Mouse (Mus musculus): Measurements from ENCODE around the gene Ephb1. TPM values are rescaled to one million over a fixed set of nuclear protein-coding genes. Genes with fewer than 3 reads are reported as not detected.

The Ephb1 gene
- polyA plus RNA-seq, 1 experiment from 2014 or later = 0.87 TPM

GRCm38 (mm10) chr9:101990032-101990431 lies 364.5 kb downstream of the Ephb1 start:
- Histone ChIP-seq H3K4me1 (ENCODE audit: insufficient read depth, low read depth, low read length) (no peaks in the 10 kb centered on the region), H3K9ac (replicated peaks; ENCODE audit: low read depth) (no peak overlapping the region), H3K4me3 (ENCODE audit: low read depth, low read length) (no peak overlapping the region), H3K4me2 (replicated peaks; ENCODE audit: low read depth, low read length) (no peak overlapping the region), H3K27me3 (replicated peaks; ENCODE audit: insufficient read depth, low read length) (no peaks in the 10 kb centered on the region), H3K9me3 (ENCODE audit: low read length) (no peaks in the 10 kb centered on the region), H3K27ac (ENCODE audit: low read length) (no peak overlapping the region), H3K36me3 (ENCODE audit: insufficient read depth, low read length) (no peaks in the 10 kb centered on the region)
- DNase-seq (ENCODE audit: low spot score) (no peak), ATAC-seq (no peak)
- WGBS = 71% methylated on average over 6 of the region's 6 CpGs
- no peak for TF ChIP-seq CTCF (IDR thresholded peaks at IDR 0.05)

DNA sequence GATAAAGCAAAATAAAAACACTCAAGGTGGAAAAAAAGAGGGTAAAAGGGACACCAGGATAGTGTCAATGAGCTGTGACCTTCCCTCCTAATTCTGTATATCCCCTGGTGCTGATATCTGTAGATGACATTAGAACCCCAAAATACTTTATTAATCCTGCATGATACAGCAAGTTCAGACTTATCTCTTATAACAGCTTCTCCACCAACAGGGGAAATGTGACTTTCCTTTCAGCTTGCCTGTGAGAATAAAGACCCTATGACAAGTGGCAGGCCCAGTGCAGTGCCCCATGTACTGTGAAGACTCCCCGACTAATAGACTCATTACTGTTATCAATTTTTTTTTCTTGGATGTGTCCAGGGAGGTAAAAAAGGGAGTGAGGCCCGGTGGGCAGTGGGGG lies 367.6 kb downstream of the Ephb1 start:
- ATAC-seq = no peak
- H3K36me3 ChIP-seq (ENCODE audit: insufficient read depth, low read length) = no peaks in the 10 kb centered on the region
- H3K4me3 ChIP-seq (ENCODE audit: low read depth, low read length) = no peak overlapping the region
- TF ChIP-seq EP300 (IDR thresholded peaks at IDR 0.05) (no peak), CTCF (IDR thresholded peaks at IDR 0.05) (no peak)
- no peaks in the 10 kb centered on the region for H3K4me1 ChIP-seq (ENCODE audit: insufficient read depth, low read depth, low read length)
- no peaks in the 10 kb centered on the region for H3K9me3 ChIP-seq (ENCODE audit: low read length)
- H3K4me2 ChIP-seq (replicated peaks; ENCODE audit: low read depth, low read length) = no peak overlapping the region
- WGBS = 70% methylated on average over 2 of the region's 2 CpGs
- no peak overlapping the region for H3K27ac ChIP-seq (ENCODE audit: low read length)
- H3K27me3 ChIP-seq (replicated peaks; ENCODE audit: insufficient read depth, low read length) = no peaks in the 10 kb centered on the region
- H3K9ac ChIP-seq (replicated peaks; ENCODE audit: low read depth) = no peak overlapping the region
- DNase-seq (ENCODE audit: low spot score) = no peak

DNA sequence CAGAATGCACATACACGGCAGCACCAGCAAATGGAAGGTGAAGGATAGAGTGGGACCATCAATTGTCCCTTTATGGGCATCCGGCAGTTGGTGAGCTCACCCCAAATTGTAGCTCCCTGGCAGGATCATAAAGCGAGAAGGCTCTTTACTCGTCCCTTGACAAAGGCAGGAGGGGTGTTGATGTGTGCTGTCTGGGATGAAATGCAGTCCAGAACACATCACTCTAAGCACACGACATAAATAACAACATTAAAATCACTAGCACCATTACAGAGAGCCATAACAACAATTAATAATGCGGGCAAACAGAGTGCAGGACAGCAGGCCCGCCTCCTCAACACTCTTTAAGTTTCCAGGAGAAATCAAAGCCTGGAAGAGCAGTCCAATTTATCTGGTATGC lies 372.1 kb downstream of the Ephb1 start:
- Histone ChIP-seq H3K9me3 (ENCODE audit: low read length) (no peaks in the 10 kb centered on the region), H3K9ac (replicated peaks; ENCODE audit: low read depth) (no peak overlapping the region), H3K27me3 (replicated peaks; ENCODE audit: insufficient read depth, low read length) (no peaks in the 10 kb centered on the region), H3K27ac (ENCODE audit: low read length) (no peak overlapping the region), H3K4me1 (ENCODE audit: insufficient read depth, low read depth, low read length) (no peaks in the 10 kb centered on the region), H3K4me3 (ENCODE audit: low read depth, low read length) (no peak overlapping the region), H3K4me2 (replicated peaks; ENCODE audit: low read depth, low read length) (no peak overlapping the region), H3K36me3 (ENCODE audit: insufficient read depth, low read length) (no peaks in the 10 kb centered on the region)
- 0 out of 2 replicates have a peak, but pooled peaks have one; percentile 19 for ATAC-seq
- DNase-seq (ENCODE audit: low spot score) = no peak
- TF ChIP-seq EP300 (IDR thresholded peaks at IDR 0.05) (no peak), CTCF (IDR thresholded peaks at IDR 0.05) (no peak)
- 57% methylated on average over 7 of the region's 7 CpGs for WGBS

- DNase-seq (ENCODE audit: low spot score) (no peak), ATAC-seq (no peak)
- H3K4me2 ChIP-seq (replicated peaks; ENCODE audit: low read depth, low read length) = no peak overlapping the region
- no peaks in the 10 kb centered on the region for H3K4me1 ChIP-seq (ENCODE audit: insufficient read depth, low read depth, low read length)
- H3K9ac ChIP-seq (replicated peaks; ENCODE audit: low read depth) = no peak overlapping the region
- no peak overlapping the region for H3K27ac ChIP-seq (ENCODE audit: low read length)
- 80% methylated on average over 2 of the region's 2 CpGs for WGBS
- H3K36me3 ChIP-seq (ENCODE audit: insufficient read depth, low read length) = no peaks in the 10 kb centered on the region
- H3K4me3 ChIP-seq (ENCODE audit: low read depth, low read length) = no peak overlapping the region
- no peaks in the 10 kb centered on the region for H3K9me3 ChIP-seq (ENCODE audit: low read length)
- TF ChIP-seq CTCF (IDR thresholded peaks at IDR 0.05) (no peak), EP300 (IDR thresholded peaks at IDR 0.05) (no peak)
- no peaks in the 10 kb centered on the region for H3K27me3 ChIP-seq (replicated peaks; ENCODE audit: insufficient read depth, low read length)
These were observed 373.3 kb downstream of the Ephb1 start for GRCm38 (mm10) chr9:101981161-101981560.

- H3K36me3 ChIP-seq (ENCODE audit: insufficient read depth, low read length) = no peaks in the 10 kb centered on the region
- 85% methylated on average over 4 of the region's 4 CpGs for WGBS
- no peak for DNase-seq (ENCODE audit: low spot score)
- no peak overlapping the region for H3K27ac ChIP-seq (ENCODE audit: low read length)
- no peak overlapping the region for H3K9ac ChIP-seq (replicated peaks; ENCODE audit: low read depth)
- no peaks in the 10 kb centered on the region for H3K4me1 ChIP-seq (ENCODE audit: insufficient read depth, low read depth, low read length)
- no peak for ATAC-seq
- H3K4me2 ChIP-seq (replicated peaks; ENCODE audit: low read depth, low read length) = no peak overlapping the region
- no peaks in the 10 kb centered on the region for H3K9me3 ChIP-seq (ENCODE audit: low read length)
- no peaks in the 10 kb centered on the region for H3K27me3 ChIP-seq (replicated peaks; ENCODE audit: insufficient read depth, low read length)
- H3K4me3 ChIP-seq (ENCODE audit: low read depth, low read length) = no peak overlapping the region
- TF ChIP-seq EP300 (IDR thresholded peaks at IDR 0.05) (no peak), CTCF (IDR thresholded peaks at IDR 0.05) (no peak)
These were observed 377.5 kb downstream of the Ephb1 start for GRCm38 (mm10) chr9:101976884-101977465.

DNA sequence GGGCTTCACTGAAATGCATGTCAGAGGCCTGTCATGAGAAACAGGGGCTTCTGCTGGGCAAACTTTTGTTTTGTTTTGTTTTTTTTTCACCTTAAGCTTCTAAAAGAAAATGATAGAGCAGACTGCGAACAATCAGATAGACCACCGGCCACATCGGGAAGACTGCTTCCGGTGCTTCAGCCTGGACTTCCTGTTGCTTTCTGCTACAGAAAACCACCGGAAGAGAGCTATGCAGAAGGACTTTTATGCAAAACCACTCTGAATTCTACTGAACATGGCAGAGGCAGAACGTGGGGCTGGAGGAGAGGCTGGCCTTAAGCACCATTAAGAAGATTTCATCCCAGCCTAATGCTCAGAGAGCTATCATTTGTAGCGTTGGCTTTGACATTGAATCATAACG lies 382.2 kb downstream of the Ephb1 start:
- H3K27me3 ChIP-seq (replicated peaks; ENCODE audit: insufficient read depth, low read length) = no peaks in the 10 kb centered on the region
- TF ChIP-seq EP300 (IDR thresholded peaks at IDR 0.05) (no peak), CTCF (IDR thresholded peaks at IDR 0.05) (no peak)
- no peak for ATAC-seq

DNA sequence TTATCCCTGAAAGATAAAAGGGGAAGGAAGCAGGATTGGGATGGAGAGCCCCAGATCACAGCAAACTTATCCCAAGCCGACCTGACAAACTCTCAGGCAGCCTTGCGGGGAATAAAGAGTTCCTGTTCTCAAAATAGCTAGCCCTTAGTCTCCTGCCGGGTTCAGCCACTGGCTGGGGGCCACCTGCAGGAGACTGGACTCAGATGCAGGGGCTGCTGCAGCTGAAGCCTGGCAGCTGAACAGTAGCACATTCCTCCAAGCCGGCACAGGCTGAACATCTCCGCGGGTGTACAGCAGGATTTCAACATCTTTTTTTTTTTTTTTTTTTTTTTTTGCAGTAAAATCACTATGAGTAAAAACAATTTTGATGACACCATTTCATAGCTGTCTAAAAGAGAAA lies 382.7 kb downstream of the Ephb1 start:
- H3K27me3 ChIP-seq (replicated peaks; ENCODE audit: insufficient read depth, low read length) = no peaks in the 10 kb centered on the region
- 13% methylated on average over 6 of the region's 6 CpGs for WGBS
- H3K27ac ChIP-seq (ENCODE audit: low read length) = no peak overlapping the region
- no peak overlapping the region for H3K4me3 ChIP-seq (ENCODE audit: low read depth, low read length)
- H3K4me2 ChIP-seq (replicated peaks; ENCODE audit: low read depth, low read length) = no peak overlapping the region; the same call in 1 of the 2 replicates
- no peaks in the 10 kb centered on the region for H3K9me3 ChIP-seq (ENCODE audit: low read length)
- no peak for ATAC-seq
- H3K4me1 ChIP-seq (ENCODE audit: insufficient read depth, low read depth, low read length) = no peaks in the 10 kb centered on the region
- H3K9ac ChIP-seq (replicated peaks; ENCODE audit: low read depth) = no peak overlapping the region
- no peaks in the 10 kb centered on the region for H3K36me3 ChIP-seq (ENCODE audit: insufficient read depth, low read length)
- no peak for TF ChIP-seq EP300 (IDR thresholded peaks at IDR 0.05)
- TF ChIP-seq CTCF (IDR thresholded peaks at IDR 0.05) = no peak
- DNase-seq (ENCODE audit: low spot score) = peak; percentile 44

More for the DNA sequence above, 382.2 kb downstream of the Ephb1 start:
- H3K9me3 ChIP-seq (ENCODE audit: low read length) = no peaks in the 10 kb centered on the region
- no peak for DNase-seq (ENCODE audit: low spot score)
- WGBS = 53% methylated on average over 8 of the region's 8 CpGs
- no peak overlapping the region; the same call in 1 of the 2 replicates for H3K4me2 ChIP-seq (replicated peaks; ENCODE audit: low read depth, low read length)
- no peak overlapping the region for H3K9ac ChIP-seq (replicated peaks; ENCODE audit: low read depth)
- no peaks in the 10 kb centered on the region for H3K36me3 ChIP-seq (ENCODE audit: insufficient read depth, low read length)
- no peaks in the 10 kb centered on the region for H3K4me1 ChIP-seq (ENCODE audit: insufficient read depth, low read depth, low read length)
- H3K27ac ChIP-seq (ENCODE audit: low read length) = no peak overlapping the region
- no peak overlapping the region for H3K4me3 ChIP-seq (ENCODE audit: low read depth, low read length)
